Mouse (Mus musculus) left cerebral cortex, adult 18-20 months (tissue): ENCODE measurements around the gene 5031439G07Rik. TPM values are rescaled to one million over a fixed set of nuclear protein-coding genes. Genes with fewer than 3 reads are reported as not detected.

ENCODE experiments used
- DNase-seq, 2 experiments: peaks; one replicate each; pipeline ENCODE4 v3.0.0; 2021 to 2022; ENCODE audit warnings: low spot score in 2 of 2, mixed read lengths in 1 of 2
- total RNA-seq, 2 experiments: library from RNA; stranded (reverse); gene quantifications; 2 replicates each; pipeline ENCODE4 v1.2.3; 2021

The 5031439G07Rik gene
- total RNA-seq, 2 experiments from 2014 or later = 90.8 to 94.2 TPM

DNA sequence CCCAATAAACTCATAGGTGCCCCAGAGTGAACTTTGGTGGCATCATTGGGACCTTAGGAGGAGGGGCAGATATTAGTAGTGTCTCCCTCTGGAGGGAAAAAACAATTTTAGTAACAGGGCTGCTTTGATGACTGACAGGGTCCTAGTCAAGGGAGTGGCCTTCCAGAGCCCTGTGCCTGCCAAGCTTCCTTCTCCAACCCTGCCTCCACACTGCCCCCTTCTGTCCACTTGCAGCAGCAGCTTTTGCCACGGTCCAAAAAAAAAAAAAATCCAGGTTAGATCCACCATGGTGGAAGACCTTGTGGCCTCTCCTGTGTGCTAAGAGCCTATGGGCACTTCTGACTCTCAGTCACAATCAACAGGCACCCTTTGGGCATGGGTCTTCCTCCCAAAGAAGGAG is 7.6 kb upstream of the 5031439G07Rik start:
- peak; percentile 54 to 64 for DNase-seq

DNA sequence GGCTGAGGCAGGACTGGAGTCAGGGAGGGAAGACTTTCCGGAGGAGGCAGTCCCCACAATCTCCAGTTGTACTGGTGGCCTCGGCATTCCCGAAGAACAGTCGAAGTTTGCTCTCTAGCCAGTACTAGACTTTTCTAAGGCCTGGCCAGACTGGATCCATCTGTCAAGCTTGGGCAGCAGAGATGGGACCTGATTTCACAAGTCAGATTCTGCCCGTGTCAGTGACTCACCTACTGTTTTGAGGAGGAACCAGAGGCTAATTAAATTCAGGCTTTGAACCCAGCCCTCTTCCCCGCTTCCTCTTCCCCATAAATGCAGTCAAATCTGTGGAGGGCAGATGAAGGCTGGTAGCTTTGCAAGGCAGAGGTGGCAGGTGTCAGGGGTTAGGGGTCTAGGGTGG is 6.7 kb upstream of the 5031439G07Rik start:
- no peak for DNase-seq

DNA sequence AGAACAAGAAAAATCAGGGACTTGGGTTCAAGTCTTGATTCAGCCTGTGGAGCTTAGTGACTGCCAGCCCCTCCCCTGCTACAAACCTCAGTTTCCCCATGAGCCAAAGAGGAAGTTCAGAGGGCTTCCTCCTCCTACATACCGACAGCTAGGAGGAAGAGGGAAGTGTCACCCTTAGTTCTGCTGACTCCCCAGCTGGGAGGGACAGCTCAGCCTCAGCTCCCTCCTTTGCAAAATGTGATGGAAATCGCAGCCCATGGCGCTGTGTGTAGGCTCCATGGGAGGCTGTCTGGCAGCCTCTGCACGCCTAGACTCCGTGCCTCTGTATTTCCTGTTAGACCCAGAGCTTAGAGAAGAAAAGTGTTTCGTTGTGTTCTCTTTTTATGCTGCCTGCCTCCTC is 6.1 kb upstream of the 5031439G07Rik start:
- DNase-seq = peak in 1 of 2 experiments; percentile 41

DNA sequence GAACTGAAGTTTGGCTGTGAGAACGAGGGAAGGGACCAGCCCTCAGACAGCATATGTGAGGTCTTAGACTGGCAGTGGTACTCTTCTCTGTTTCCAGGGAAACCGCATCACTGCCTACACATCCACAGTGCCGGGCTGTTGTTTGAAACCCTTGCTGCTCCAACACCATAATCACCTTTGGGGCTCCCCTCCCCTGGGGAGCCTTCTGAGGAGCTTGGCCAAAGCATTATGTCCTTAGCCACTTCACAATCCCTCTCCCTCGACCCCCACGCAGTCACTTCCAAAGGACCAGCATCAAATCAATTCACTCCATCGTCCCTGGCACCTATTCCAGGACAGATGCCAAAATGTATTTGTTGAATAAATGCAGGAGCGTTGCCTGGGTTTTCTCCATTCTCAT is 1.4 kb upstream of the 5031439G07Rik start:
- DNase-seq = no peak

DNA sequence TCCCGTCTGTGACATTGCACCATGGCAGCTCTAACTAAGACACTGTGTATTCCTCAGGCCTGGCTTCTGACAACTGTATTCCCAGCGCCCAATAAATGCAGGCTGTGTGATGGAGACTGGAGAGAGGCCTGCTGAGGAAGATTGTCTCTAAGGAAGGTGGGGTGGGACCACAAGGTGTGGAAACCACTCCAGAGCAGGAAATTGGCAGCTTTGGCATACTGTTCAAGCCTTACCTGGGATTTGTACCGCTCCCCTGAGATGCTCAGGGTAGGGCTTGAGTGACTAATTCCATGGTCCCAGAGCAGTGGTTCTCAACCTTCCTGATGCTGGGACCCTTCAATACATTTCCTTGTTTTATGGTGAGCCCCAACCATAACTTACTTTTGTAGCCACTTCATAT is 747 bp upstream of the 5031439G07Rik start:
- no peak for DNase-seq

DNA sequence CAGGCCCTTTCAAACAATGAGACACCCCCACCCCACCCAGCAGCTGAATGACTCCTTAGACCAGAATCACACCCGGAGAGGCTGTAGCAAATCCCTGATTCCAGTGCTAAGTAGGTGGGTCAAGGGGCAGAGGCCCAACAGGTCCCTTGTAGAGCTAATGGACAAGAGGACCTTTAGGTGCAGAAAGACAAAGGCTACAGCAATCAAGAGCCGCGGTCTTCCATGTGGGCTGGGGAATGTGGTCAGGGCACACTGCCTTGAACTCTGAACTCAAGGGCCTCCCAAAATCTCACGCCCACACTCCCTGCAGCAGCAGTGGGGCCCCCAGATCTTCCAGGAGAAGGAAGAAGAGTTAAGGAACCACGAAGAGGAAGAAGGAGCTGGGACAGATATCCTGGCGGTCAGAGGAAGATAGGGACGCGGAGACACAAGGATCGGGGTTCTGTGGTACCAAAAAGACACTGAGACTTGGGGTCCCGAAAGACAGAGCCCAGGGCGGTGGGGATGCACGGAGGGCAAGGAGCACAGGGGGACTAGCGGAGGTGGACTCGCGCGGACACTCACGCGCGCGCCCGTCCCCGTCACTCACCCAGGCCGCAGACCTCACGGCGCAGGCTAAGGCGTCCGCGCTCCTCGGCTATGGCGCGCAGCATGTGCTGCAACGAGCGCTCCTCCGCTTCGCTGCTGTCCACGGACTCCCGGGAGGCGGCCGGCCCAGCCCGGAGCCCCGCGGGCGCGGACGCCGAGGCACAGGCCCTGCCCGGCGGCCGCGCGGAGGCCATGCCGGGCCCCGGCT is 1.1 kb downstream of the 5031439G07Rik start:
- peak; percentile 49 for DNase-seq

DNA sequence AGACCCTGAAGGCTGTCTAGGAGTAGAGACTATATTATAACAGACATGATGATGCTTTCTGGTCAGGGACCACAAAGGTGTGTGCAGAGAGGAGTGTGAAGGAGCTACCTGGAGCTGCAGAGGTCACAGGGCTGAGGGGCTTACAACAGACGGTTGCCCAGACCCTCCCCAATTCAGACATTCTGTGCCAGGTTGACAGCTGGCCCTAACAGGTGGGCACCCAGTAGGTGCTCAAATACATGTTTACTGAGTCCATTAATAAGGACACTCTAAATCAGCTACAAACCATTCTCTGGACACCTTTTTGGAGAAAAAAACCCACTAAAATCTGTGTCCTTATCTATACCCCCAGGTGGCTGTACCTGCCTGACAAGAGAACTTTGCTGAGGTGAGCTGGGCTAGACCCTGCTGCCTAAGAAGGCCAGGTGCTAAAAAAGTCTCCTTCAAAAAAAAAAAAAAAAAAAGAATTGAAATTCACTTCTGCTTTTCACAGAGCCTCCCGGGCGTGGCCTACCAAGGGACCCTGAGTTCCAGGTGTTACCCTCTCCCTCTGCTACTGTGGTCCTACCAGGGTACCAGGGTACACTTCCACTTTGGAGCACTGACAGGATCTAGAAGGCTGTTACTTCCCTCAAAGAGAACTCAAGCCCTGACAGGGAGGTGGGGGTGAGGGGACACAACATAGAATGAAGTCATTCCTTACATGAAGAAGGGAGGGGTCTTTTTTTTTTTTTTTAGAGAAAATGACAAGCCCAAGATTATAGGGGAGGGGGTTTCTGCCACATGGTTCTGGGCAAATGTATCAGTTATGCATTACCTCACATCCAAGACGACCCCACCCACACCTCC is 2.0 kb downstream of the 5031439G07Rik start:
- DNase-seq = no peak

DNA sequence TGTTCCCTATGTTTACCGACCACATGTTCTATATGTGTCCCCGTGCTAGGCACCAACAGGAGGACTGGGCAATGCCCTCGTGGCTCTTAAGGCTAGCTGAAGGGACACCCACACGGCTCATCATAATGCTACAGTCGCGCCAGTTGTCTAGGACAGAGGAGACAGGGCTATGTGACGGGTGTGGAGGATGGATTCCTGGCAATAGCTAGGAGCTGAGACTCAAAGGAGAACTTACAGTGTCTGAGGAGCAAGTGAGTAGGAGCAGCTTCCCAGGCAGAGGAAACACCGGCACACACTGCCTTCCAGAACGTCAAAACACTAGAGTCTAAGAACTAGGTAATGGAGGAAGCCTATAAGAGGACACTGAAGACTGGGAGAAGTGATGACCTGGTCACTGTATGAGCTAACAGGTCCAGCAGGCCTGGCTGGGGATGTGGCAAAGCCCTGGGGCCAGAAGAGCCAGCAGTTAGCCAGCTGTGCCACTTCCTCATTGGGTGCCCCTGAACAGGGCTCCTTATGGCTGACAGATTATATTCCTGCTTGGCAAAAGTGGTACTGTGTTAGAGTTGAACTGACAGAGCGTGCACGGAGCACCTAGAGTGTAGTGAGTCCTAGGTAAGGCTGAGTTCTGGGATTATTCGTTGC is 2.7 kb downstream of the 5031439G07Rik start:
- DNase-seq = peak in 1 of 2 experiments; percentile 34

DNA sequence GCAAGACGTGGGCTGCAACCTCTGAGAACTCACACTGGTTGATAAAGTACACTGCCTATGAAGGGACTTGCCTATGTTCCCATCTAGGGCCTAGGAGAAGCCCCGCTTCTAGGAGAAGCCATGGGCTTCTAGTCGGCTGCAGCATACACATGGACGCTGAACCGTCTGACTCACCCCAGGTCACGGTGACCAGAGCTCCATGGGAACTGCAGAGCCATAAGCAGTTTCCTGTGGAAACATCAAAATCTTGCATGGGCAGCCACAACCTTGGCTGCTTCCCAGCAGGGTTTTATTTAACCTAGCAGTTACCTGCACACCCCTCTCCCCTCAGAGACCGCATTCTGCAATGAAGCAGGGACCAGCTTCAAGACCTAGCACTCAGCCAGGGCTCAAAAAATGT is 4.6 kb downstream of the 5031439G07Rik start:
- DNase-seq = no peak

DNA sequence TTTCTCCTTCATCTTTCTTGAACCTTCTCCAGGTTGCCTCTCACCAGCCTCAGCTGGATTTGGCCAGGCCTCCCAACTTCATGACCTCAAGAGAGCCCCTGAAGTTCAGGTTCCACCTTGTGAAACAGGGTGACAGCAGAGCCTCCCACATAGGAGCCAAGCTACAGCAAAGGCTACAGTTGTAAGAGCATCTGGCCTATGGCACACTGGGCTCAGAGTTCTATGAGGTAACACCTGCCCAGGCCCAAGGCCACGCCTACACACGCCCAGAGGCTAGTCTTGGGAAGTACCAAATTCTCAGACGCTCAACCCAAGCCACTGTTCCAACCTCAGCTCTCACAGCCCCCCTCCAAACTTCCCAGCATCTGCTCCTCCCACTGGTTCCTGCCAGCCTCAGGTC is 5.5 kb downstream of the 5031439G07Rik start:
- no peak for DNase-seq

DNA sequence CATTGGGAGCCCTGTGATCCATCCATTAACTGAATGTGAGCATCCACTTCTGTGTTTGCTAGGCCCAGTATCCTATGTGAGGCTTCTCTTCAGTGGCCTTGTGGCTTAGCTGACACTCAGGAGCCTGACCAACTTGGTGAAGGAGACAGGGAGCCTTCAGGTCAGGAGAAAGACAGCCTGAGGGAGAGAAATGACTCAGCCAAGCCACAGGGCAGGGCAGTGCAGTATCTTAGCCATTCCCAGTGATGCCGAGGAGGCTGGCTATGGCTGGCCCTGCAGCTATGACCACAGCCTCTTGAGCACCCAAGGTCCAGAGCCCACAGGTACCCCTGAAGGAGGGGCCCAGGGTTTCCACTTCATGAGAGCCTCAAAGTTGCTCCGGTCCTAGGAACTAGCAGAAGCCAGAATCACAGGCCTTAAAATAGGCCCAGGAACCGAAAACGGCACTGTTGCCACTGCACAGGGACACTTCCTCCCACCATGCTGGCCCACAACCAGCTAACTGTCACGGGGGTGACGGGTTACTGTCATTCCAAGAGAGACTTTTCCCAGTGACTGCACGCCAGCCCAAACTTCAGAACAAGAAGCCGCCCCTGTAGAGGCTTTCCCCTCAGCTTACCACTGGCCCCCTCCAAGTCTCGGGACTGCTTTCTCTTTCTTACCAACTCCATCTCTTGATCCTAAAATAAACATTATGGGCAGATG is 6.6 kb downstream of the 5031439G07Rik start:
- peak in 1 of 2 experiments; percentile 54 for DNase-seq

DNA sequence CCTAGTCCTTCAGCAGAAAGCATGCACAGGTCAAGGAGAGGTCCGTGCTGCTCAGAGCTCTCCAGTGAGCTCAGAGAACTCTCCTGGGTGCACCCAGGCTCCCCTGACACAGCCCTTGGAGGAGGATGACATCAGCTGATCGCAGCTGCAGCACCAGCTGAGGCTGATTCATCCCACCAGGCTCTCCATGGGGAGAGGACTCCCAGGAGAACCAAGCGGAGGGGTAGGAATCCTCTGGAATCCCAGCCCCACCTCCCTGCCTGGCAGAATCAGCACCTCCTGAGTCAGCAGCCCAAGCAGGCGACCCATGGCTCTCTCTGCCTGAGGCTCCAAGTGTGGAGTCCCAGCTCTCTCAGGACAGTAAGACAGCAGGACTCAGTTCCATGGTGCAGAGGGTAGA is 12.6 kb downstream of the 5031439G07Rik start:
- peak; percentile 72 to 76 for DNase-seq

DNA sequence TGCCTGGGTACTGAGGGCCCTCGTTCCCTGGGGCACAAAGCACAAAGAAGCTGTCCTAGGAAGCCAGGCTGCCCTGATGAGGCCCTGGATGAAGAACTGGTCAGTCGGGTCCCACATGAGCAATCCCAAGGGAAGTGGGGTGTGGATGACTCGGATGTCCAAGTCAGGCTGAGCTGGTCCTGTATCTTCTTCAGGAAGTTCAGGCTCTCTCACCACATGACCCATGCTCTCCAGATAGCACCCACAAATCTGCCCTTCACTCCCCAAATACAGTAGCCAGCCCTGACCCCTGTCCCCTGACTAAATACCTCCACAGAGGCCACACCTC is 14.8 kb downstream of the 5031439G07Rik start:
- DNase-seq = no peak

DNA sequence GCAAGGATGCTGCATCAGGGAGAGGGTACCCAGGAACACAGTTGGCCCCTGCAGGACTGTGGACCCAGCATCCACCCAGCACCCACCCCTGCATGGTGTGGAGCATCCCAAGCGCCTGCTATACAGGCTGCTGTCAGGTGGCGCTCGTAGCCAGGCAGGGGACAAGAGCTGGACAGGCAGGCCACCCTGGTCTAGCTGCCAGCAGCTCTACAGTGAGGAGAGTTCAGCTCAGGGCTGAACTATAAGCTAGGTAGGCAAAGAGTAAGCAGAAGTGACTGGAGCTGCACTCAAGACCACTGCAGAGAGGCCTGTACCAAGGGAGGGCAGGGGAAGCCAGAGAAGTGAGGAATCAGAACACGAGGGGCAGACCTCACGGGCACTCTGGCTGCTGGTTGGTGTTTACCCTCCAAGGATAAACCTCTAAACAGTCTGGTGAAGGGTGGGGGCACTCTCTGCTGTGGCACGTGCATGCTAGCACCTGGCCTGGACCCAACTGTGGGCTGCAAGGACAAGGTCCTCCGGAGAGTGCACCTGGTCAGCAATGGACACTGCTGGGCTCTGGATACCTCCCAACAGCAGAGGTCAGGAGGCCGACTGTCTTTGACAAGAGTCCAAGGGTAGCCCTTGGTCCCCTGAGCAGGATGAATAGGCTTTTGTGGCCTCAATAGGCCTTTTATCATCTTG is 15.3 kb downstream of the 5031439G07Rik start:
- DNase-seq = no peak

DNA sequence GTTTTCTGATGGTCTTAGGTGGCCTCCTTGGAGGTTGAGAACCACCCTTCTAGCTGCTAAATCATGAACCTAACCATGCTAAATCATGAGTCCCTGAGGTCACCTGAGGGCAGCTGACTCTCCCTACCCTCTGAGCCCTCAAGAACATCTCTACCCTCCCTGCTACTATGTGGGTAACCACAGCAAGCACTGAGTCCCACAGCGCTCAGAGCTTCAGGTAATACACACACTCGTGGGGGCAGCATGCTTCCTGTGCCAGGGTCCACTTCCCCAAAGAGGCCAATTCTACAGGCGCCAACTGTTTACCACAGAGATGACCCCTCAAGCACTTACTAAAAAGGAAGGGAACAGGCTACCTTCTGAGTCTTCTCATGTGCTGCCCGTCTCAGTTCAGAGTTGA is 19.8 kb downstream of the 5031439G07Rik start:
- DNase-seq = no peak

DNA sequence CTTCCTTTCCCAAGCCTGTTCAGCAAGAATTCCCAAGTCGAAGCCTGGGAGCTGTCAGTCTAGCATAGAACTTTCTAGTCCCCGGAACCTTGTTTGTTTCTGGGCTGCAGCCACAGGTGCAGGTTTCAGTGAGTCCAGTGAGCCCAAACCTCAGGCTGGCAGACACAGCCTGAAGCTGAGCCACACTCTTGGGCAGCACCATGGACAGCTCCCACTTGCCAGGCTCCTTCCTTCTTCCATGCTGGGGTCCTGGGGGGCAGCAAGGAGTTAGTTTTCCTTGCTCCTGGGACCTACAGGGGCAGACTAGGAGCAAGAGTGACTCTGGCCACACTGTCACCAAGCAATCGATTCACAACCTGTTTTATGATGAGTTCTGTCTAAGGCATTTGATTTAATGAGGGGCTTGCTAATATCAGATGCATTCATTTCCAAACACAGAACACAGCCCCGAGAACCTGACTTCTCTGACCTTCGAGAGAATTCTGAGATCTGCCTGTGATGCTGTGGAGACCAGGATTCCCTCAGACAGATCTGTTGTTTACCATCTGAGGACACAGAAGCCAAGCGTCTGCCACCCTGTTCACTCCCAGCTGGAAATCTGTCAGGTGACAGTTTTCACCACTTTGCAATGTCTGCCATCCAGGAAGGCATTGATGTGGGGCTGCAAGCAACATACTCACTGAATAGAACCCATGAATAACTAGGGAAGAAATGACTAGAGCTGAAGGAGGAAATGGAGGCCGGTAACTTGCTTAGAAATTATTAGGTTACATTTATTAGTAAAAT is 22.6 kb downstream of the 5031439G07Rik start:
- DNase-seq = no peak

DNA sequence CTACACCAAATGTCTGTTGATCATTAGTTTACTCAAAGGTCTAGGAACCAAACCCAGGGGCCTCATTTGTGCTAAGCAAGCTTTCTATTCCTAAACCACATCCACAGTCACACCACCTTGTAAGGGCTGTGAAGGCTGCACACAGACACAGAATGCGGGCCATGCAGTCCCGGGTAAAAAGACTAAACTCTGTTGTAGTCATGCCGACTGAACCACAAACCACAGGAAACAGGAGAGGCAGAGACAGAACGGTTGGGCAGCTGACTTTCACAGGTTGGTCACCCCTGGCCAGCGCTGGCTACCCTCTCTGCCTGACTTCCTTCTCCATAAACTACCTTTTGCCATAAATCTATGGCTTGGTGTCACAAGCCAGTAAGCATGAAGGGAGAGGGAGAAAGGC is 23.6 kb downstream of the 5031439G07Rik start:
- DNase-seq = no peak

DNA sequence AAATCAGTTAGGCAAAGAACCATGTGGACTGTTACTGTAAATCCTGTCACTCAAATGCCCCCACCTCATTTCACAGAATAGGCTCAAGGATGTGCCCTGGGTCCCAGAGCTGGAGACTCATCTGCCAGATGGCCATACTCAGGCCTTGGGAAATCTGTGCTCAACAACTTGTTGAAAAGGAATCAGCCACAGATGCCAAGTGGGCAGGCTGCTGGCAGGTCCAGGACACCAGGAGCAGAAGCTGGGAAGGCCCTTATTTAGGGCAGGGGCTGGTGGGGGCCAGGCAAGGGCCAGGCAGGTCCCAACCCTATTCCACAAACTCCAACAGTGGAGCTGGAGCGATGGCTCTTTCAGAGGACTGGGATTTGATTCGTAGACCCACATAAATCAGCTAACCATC is 25.8 kb downstream of the 5031439G07Rik start:
- DNase-seq = no peak

DNA sequence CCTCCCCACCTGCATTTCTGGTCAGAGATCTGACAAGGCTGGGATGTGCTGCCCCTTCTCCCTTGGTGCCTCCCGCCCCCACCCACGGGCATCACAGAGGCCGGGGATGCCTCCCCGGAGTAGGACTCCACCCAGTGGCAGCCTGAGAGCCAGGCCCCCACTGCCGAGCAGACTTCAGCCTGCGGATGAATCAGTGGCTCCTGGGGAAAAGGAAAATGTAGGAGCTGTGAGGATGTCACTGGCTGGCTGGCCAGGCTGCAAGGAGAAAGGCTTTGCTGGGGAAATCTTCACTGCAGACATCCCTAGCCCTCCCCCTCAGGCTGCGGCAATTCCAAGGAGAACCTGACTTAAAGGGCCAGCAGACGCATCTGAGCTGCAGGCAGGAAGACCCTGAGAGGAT is 27.7 kb downstream of the 5031439G07Rik start:
- DNase-seq = peak; percentile 74 to 84

DNA sequence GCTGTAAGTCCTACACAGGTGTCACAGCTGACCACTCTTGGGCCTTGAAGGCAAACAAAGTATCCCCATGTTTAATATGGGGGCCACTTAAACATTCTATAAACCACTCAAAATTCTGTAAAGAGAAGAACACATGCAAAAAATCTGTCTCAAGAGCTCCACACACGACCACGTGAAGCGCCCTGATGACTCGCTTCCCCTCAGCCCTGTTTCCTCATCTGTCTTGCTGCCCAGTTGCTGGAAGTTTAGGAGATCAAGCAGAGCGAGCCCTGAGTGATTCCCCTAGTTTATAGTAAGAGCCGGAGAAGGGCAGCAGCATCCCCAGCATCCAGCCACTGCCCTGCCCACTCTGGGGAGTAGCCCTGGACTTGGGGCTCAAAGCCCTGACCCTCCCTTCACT is 28.5 kb downstream of the 5031439G07Rik start:
- no peak for DNase-seq
